ENCODE assay signal across 10 mouse cellular contexts in the genomic region with DNA sequence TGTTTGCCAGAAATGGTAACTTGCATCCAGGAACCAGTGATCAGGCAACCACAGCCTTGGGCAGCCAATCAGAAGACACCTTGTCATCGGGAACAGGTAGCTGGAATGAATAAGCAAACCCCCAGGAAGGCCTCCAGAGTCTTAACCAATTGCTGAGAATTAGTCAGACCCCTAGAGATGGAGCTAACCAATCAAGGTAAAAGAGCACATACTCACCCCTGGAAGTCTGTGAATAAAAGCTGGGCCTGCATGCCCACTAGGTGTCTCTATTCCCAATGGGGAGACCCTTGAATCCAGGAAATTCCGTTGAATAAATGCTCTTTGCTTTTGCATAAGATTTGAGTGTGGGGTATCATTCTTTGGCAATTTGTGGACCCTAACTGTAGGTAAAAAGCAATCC. TPM values are rescaled to one million over a fixed set of nuclear protein-coding genes. Genes with fewer than 3 reads are reported as not detected.
DNase-seq lines count a peak whose midpoint lies in the region; ATAC-seq and TF ChIP-seq lines count a peak whose summit lies in the region.
"Had no signal": no experiment of that assay in that cellular context is flagged by ENCODE, and none has a peak within 500 bp of the region (broad histone marks: within the 10 kb centered on the region; RNA-seq: fewer than 3 reads in every experiment).

No protein-coding gene starts in this region.

- TF ChIP-seq EP300 in stomach, postnatal 0 days (optimal IDR thresholded peaks at IDR 0.05) = no peak

- H3K27me3 ChIP-seq in intestine, postnatal 0 days (replicated peaks; ENCODE audit: control insufficient read depth, insufficient read depth, low read length) = peaks cover 4% of the 10 kb centered on the region; the same call in 1 of the 2 replicates
- H3K27me3 ChIP-seq in intestine, embryonic 16.5 days (replicated peaks; ENCODE audit: control insufficient read depth, insufficient read depth, low read length) = no peaks in the 10 kb centered on the region
- H3K27me3 ChIP-seq in midbrain, postnatal 0 days (ENCODE audit: insufficient read depth, low read length) = no peaks in the 10 kb centered on the region
- H3K27me3 ChIP-seq in midbrain, embryonic 10.5 days (ENCODE audit: low read depth, poor library complexity, severe bottlenecking) = no peaks in the 10 kb centered on the region
- no peaks in the 10 kb centered on the region for H3K27me3 ChIP-seq in stomach, postnatal 0 days (ENCODE audit: control insufficient read depth, insufficient read depth, low read length)
- H3K27me3 ChIP-seq: hindbrain, embryonic 15.5 days had no signal

- no peak overlapping the region for H3K9ac ChIP-seq in intestine, postnatal 0 days (ENCODE audit: low read depth, low read length)
- no peak overlapping the region for H3K9ac ChIP-seq in intestine, embryonic 16.5 days (ENCODE audit: low read depth, low read length)
- no peak overlapping the region for H3K9ac ChIP-seq in midbrain, postnatal 0 days (replicated peaks; ENCODE audit: low read length, poor library complexity, severe bottlenecking)
- no peak overlapping the region for H3K9ac ChIP-seq in stomach, postnatal 0 days (ENCODE audit: low read length)
- H3K9ac ChIP-seq: hindbrain, embryonic 15.5 days had no signal

- no peak overlapping the region for H3K27ac ChIP-seq in intestine, postnatal 0 days (ENCODE audit: low read depth, low read length)
- no peak overlapping the region for H3K27ac ChIP-seq in intestine, embryonic 16.5 days (ENCODE audit: low read length)
- no peak overlapping the region for H3K27ac ChIP-seq in midbrain, postnatal 0 days (ENCODE audit: low read depth, low read length)
- H3K27ac ChIP-seq in midbrain, embryonic 10.5 days (replicated peaks) = no peak overlapping the region
- no peak overlapping the region for H3K27ac ChIP-seq in cortical plate, adult 2 months (ENCODE audit: insufficient read depth, low read length)
- no peak overlapping the region for H3K27ac ChIP-seq in stomach, postnatal 0 days (replicated peaks)
- H3K27ac ChIP-seq: hindbrain, embryonic 15.5 days had no signal

- H3K4me2 ChIP-seq in intestine, postnatal 0 days (replicated peaks; ENCODE audit: low read depth) = no peak overlapping the region
- no peak overlapping the region for H3K4me2 ChIP-seq in intestine, embryonic 16.5 days (ENCODE audit: low read depth, low read length)
- H3K4me2 ChIP-seq in midbrain, postnatal 0 days (ENCODE audit: low read depth, low read length, poor library complexity, severe bottlenecking) = no peak overlapping the region
- H3K4me2 ChIP-seq in stomach, postnatal 0 days (replicated peaks; ENCODE audit: low read depth) = no peak overlapping the region
- H3K4me2 ChIP-seq: heart, embryonic 11.5 days; hindbrain, embryonic 15.5 days had no signal

- peak; percentile 59 for TF ChIP-seq CTCF in intestine, postnatal 0 days (IDR thresholded peaks at IDR 0.05; ENCODE audit: low read depth)
- peak; percentile 67 for TF ChIP-seq CTCF in midbrain, postnatal 0 days (IDR thresholded peaks at IDR 0.05)
- peak; percentile 35; the same call in 1 of the 2 replicates for TF ChIP-seq CTCF in cortical plate, adult 2 months (IDR thresholded peaks at IDR 0.05; ENCODE audit: extremely low read depth, insufficient read depth, low read length)
- peak; percentile 70 for TF ChIP-seq CTCF in stomach, postnatal 0 days (IDR thresholded peaks at IDR 0.05; ENCODE audit: low read depth)

- peak; percentile 45 for DNase-seq in midbrain, postnatal 0 days (ENCODE audit: low spot score)
- DNase-seq in midbrain, embryonic 10.5 days (ENCODE audit: low spot score) = no peak
- DNase-seq in stomach, postnatal 0 days (ENCODE audit: low spot score) = no peak
- no peak for DNase-seq in yolk sac, embryonic 10.5 days (ENCODE audit: low spot score)
- no peak for DNase-seq in urinary bladder, adult 2 months (ENCODE audit: low spot score)

- 6% methylated on average over 2 of the region's 2 CpGs for WGBS in intestine, postnatal 0 days
- 14% methylated on average over 2 of the region's 2 CpGs for WGBS in intestine, embryonic 16.5 days
- WGBS in midbrain, postnatal 0 days = 15% methylated on average over 2 of the region's 2 CpGs
- WGBS in midbrain, embryonic 10.5 days = 18% methylated on average over 2 of the region's 2 CpGs
- WGBS in stomach, postnatal 0 days = 4% methylated on average over 2 of the region's 2 CpGs

- no peak for ATAC-seq in intestine, postnatal 0 days
- no peak for ATAC-seq in intestine, embryonic 16.5 days
- no peak for ATAC-seq in midbrain, postnatal 0 days (ENCODE audit: low FRiP score)
- no peak for ATAC-seq in stomach, postnatal 0 days (ENCODE audit: low FRiP score, low TSS enrichment)

- no peaks in the 10 kb centered on the region for H3K9me3 ChIP-seq in intestine, postnatal 0 days (ENCODE audit: control insufficient read depth)
- no peaks in the 10 kb centered on the region for H3K9me3 ChIP-seq in intestine, embryonic 16.5 days (ENCODE audit: control insufficient read depth, low read length)
- H3K9me3 ChIP-seq in midbrain, postnatal 0 days (ENCODE audit: low read length) = no peaks in the 10 kb centered on the region
- no peaks in the 10 kb centered on the region for H3K9me3 ChIP-seq in midbrain, embryonic 10.5 days (replicated peaks)
- no peaks in the 10 kb centered on the region for H3K9me3 ChIP-seq in stomach, postnatal 0 days (ENCODE audit: control insufficient read depth, low read length)
- H3K9me3 ChIP-seq: hindbrain, embryonic 15.5 days had no signal

- TF ChIP-seq POLR2A in cortical plate, adult 2 months (IDR thresholded peaks at IDR 0.05; ENCODE audit: extremely low read depth, insufficient read depth, low read length) = no peak

- H3K36me3 ChIP-seq in intestine, postnatal 0 days (ENCODE audit: control insufficient read depth, insufficient read depth) = no peaks in the 10 kb centered on the region
- H3K36me3 ChIP-seq in intestine, embryonic 16.5 days (ENCODE audit: control insufficient read depth, insufficient read depth, low read length) = no peaks in the 10 kb centered on the region
- no peaks in the 10 kb centered on the region for H3K36me3 ChIP-seq in midbrain, postnatal 0 days (ENCODE audit: insufficient read depth, low read length)
- no peaks in the 10 kb centered on the region for H3K36me3 ChIP-seq in midbrain, embryonic 10.5 days
- H3K36me3 ChIP-seq in stomach, postnatal 0 days (ENCODE audit: control insufficient read depth, insufficient read depth, low read length) = no peaks in the 10 kb centered on the region
- H3K36me3 ChIP-seq: hindbrain, embryonic 15.5 days had no signal

- H3K4me3 ChIP-seq in intestine, postnatal 0 days (ENCODE audit: low read depth, low read length) = no peak overlapping the region
- H3K4me3 ChIP-seq in intestine, embryonic 16.5 days (ENCODE audit: low read length) = no peak overlapping the region
- H3K4me3 ChIP-seq in midbrain, postnatal 0 days (ENCODE audit: low read depth, low read length) = no peak overlapping the region
- H3K4me3 ChIP-seq in midbrain, embryonic 10.5 days = no peak overlapping the region
- no peak overlapping the region for H3K4me3 ChIP-seq in cortical plate, adult 2 months (ENCODE audit: insufficient read depth, low read length)
- H3K4me3 ChIP-seq in stomach, postnatal 0 days (ENCODE audit: low read depth, low read length) = no peak overlapping the region
- H3K4me3 ChIP-seq: hindbrain, embryonic 15.5 days had no signal

- no peaks in the 10 kb centered on the region for H3K4me1 ChIP-seq in intestine, postnatal 0 days (replicated peaks; ENCODE audit: control insufficient read depth, insufficient read depth, low read length)
- no peaks in the 10 kb centered on the region for H3K4me1 ChIP-seq in intestine, embryonic 16.5 days (ENCODE audit: control insufficient read depth, insufficient read depth, low read length)
- no peaks in the 10 kb centered on the region for H3K4me1 ChIP-seq in midbrain, postnatal 0 days (ENCODE audit: insufficient read depth, low read length)
- peaks cover 7% of the 10 kb centered on the region for H3K4me1 ChIP-seq in midbrain, embryonic 10.5 days
- H3K4me1 ChIP-seq in cortical plate, adult 2 months (ENCODE audit: control insufficient read depth, insufficient read depth, low read length) = no peaks in the 10 kb centered on the region
- H3K4me1 ChIP-seq in stomach, postnatal 0 days (replicated peaks; ENCODE audit: control insufficient read depth, insufficient read depth) = no peaks in the 10 kb centered on the region

RNA-seq across cellular contexts. Expression of gene Zc3h7b, which starts 4.9 kb away (rescaled TPM):
- 5.6 and 7.3 TPM in 2 replicates for polyA plus RNA-seq in intestine, postnatal 0 days (2015; fragmentation: Nextera tagmentation; extraction: Ambion mirVana)
- polyA plus RNA-seq in intestine, embryonic 16.5 days (2015; fragmentation: Nextera tagmentation; extraction: Ambion mirVana) = 11.7 and 12.0 TPM in 2 replicates
- total RNA-seq in midbrain, postnatal 0 days (2014; rRNA removed) = 147 and 154 TPM in 2 replicates
- 43.9 TPM in 2 replicates for polyA plus RNA-seq in midbrain, postnatal 0 days (2015; fragmentation: Nextera tagmentation; extraction: Ambion mirVana)
- 36.3 and 41.4 TPM in 2 replicates for polyA plus RNA-seq in midbrain, embryonic 10.5 days (2016; fragmentation: Nextera tagmentation; extraction: Ambion mirVana)
- polyA plus RNA-seq in cortical plate, adult 2 months (2012; rRNA removed) = 89.7 and 93.8 TPM in 2 replicates
- 9.1 and 11.1 TPM in 2 replicates for polyA plus RNA-seq in stomach, postnatal 0 days (2015; fragmentation: Nextera tagmentation; extraction: Ambion mirVana)
- polyA plus RNA-seq in urinary bladder, adult 2 months (2012; rRNA removed) = 30.8 and 41.0 TPM in 2 replicates

RNA-seq across cellular contexts. Expression of gene Rangap1, which starts 5.4 kb away (rescaled TPM):
- 20.6 and 21.9 TPM in 2 replicates for polyA plus RNA-seq in intestine, postnatal 0 days (2015; fragmentation: Nextera tagmentation; extraction: Ambion mirVana)
- 81.1 and 90.4 TPM in 2 replicates for polyA plus RNA-seq in intestine, embryonic 16.5 days (2015; fragmentation: Nextera tagmentation; extraction: Ambion mirVana)
- total RNA-seq in midbrain, postnatal 0 days (2014; rRNA removed) = 154 and 183 TPM in 2 replicates
- 142 and 146 TPM in 2 replicates for polyA plus RNA-seq in midbrain, postnatal 0 days (2015; fragmentation: Nextera tagmentation; extraction: Ambion mirVana)
- polyA plus RNA-seq in midbrain, embryonic 10.5 days (2016; fragmentation: Nextera tagmentation; extraction: Ambion mirVana) = 187 and 192 TPM in 2 replicates
- polyA plus RNA-seq in cortical plate, adult 2 months (2012; rRNA removed) = 151 and 154 TPM in 2 replicates
- 39.0 and 40.2 TPM in 2 replicates for polyA plus RNA-seq in stomach, postnatal 0 days (2015; fragmentation: Nextera tagmentation; extraction: Ambion mirVana)
- polyA plus RNA-seq in urinary bladder, adult 2 months (2012; rRNA removed) = 29.4 and 31.0 TPM in 2 replicates

RNA-seq across cellular contexts. Expression of gene Chadl, which starts 42.8 kb away (rescaled TPM):
- polyA plus RNA-seq in intestine, postnatal 0 days (2015; fragmentation: Nextera tagmentation; extraction: Ambion mirVana) = 1.6 TPM in 2 replicates
- polyA plus RNA-seq in intestine, embryonic 16.5 days (2015; fragmentation: Nextera tagmentation; extraction: Ambion mirVana) = 1.7 and 2.2 TPM in 2 replicates
- total RNA-seq in midbrain, postnatal 0 days (2014; rRNA removed) = 44.6 and 61.5 TPM in 2 replicates
- polyA plus RNA-seq in midbrain, postnatal 0 days (2015; fragmentation: Nextera tagmentation; extraction: Ambion mirVana) = 63.9 and 65.6 TPM in 2 replicates
- polyA plus RNA-seq in midbrain, embryonic 10.5 days (2016; fragmentation: Nextera tagmentation; extraction: Ambion mirVana) = 2.4 and 2.5 TPM in 2 replicates
- 22.3 and 23.6 TPM in 2 replicates for polyA plus RNA-seq in cortical plate, adult 2 months (2012; rRNA removed)
- 2.4 and 2.9 TPM in 2 replicates for polyA plus RNA-seq in stomach, postnatal 0 days (2015; fragmentation: Nextera tagmentation; extraction: Ambion mirVana)
- polyA plus RNA-seq in urinary bladder, adult 2 months (2012; rRNA removed) = 3.0 and 3.9 TPM in 2 replicates
